Mouse (Mus musculus) midbrain, embryonic 14.5 days (tissue): ENCODE measurements around the gene Med28. TPM values are rescaled to one million over a fixed set of nuclear protein-coding genes. Genes with fewer than 3 reads are reported as not detected.

Source experiments
- ATAC-seq: fragments of 200-750 bp; cut with Nextera tagmentation; 2 replicates; pipeline ENCODE4 v1.8.0; 2017; ENCODE audit warnings: moderate number of reproducible peaks, moderate library complexity; ENCODE audit not compliant: low FRiP score, low TSS enrichment
- DNase-seq: peaks from one replicate; pipeline ENCODE4 v3.0.0-alpha.2; 2015
- H3K27ac ChIP-seq: fragments of 300-500 bp; sonication (generic); replicated peaks from 2 replicates; pipeline ENCODE4 v1.5.1; 2014; ENCODE audit warnings: mild to moderate bottlenecking, low read depth, low read length, moderate library complexity
- H3K27me3 ChIP-seq: fragments of 300-500 bp; sonication (generic); 2 replicates; pipeline ENCODE4 v1.6.1; 2014; ENCODE audit warnings: low read length, control low read depth, mixed read lengths; ENCODE audit not compliant: control insufficient read depth, insufficient read depth
- H3K36me3 ChIP-seq: fragments of 300-500 bp; sonication (generic); 2 replicates; pipeline ENCODE4 v1.6.1; 2014; ENCODE audit warnings: low read length, control low read depth; ENCODE audit not compliant: control insufficient read depth, insufficient read depth
- H3K4me1 ChIP-seq: fragments of 300-500 bp; sonication (generic); 2 replicates; pipeline ENCODE4 v1.6.1; 2014; ENCODE audit warnings: mild to moderate bottlenecking, antibody characterized with exemption, low read length, control low read depth; ENCODE audit not compliant: control insufficient read depth, insufficient read depth
- H3K4me2 ChIP-seq: fragments of 300-500 bp; sonication (generic); 2 replicates; pipeline ENCODE4 v1.6.1; 2014; ENCODE audit warnings: mild to moderate bottlenecking, low read length, moderate library complexity
- H3K4me3 ChIP-seq: fragments of 300-500 bp; sonication (generic); replicated peaks from 2 replicates; pipeline ENCODE4 v1.5.1; 2014; ENCODE audit warnings: low read depth, low read length
- H3K9ac ChIP-seq: fragments of 300-500 bp; sonication (generic); replicated peaks from 2 replicates; pipeline ENCODE4 v1.6.1; 2014; ENCODE audit warnings: mild to moderate bottlenecking, low read length, moderate library complexity
- H3K9me3 ChIP-seq: fragments of 300-500 bp; sonication (generic); 2 replicates; pipeline ENCODE4 v1.6.1; 2016; ENCODE audit warnings: low read length, control low read depth, mixed read lengths; ENCODE audit not compliant: control insufficient read depth
- WGBS: fragments of 180-500 bp; shearing (Covaris S2); extraction: QIAGEN DNeasy Blood & Tissue Kit; methylation state at CpG from one replicate; pipeline ENCODE4 v1.1.7; 2014; 5-methylcytosine and 5-hydroxymethylcytosine counted together
- polyA plus RNA-seq: library from polyadenylated mRNA; unstranded; fragments of >200 nt; fragmentation: Nextera tagmentation; extraction: Ambion mirVana; gene quantifications from 2 replicates; pipeline ENCODE4 v1.2.1, GENCODE M21; 2014

The Med28 gene
- polyA plus RNA-seq, 1 experiment from 2014 or later = 288 TPM

GRCm38 (mm10) chr5:45564054-45564453, 44.0 kb downstream of the Med28 start:
- no peak overlapping the region for H3K4me3 ChIP-seq
- no peaks in the 10 kb centered on the region for H3K36me3 ChIP-seq
- H3K4me2 ChIP-seq = no peak overlapping the region
- no peak for DNase-seq
- H3K4me1 ChIP-seq = no peaks in the 10 kb centered on the region
- H3K9me3 ChIP-seq = no peaks in the 10 kb centered on the region
- no peak overlapping the region for H3K9ac ChIP-seq
- ATAC-seq = no peak
- WGBS = 77% methylated on average over 6 of the region's 6 CpGs
- no peaks in the 10 kb centered on the region for H3K27me3 ChIP-seq
- H3K27ac ChIP-seq = no peak overlapping the region

DNA sequence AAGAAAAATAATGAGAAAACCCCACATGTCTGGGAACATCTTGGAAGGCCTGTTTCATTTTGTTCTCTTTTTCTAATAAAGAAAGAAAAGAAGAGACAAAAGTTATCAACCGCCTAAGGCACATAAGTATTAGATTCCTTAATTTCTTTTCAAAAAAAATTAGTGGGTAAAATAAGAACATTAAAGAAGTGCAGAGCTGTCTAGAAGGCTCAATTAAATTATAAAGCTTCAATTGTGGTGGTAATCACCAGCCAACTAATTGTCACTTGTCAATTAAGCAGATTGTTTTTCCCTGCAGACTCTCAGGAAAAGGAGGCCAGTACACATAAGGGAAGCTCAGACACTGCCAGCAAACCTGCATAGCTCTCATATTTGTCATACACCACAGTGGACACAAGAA, 45.8 kb downstream of the Med28 start:
- ATAC-seq = no peak
- Histone ChIP-seq H3K27me3 (no peaks in the 10 kb centered on the region), H3K4me1 (no peaks in the 10 kb centered on the region), H3K4me3 (no peak overlapping the region), H3K36me3 (no peaks in the 10 kb centered on the region), H3K9ac (no peak overlapping the region), H3K9me3 (no peaks in the 10 kb centered on the region), H3K27ac (no peak overlapping the region), H3K4me2 (no peak overlapping the region)
- DNase-seq = no peak
- WGBS = 100% methylated on average over 1 of the region's 1 CpGs

DNA sequence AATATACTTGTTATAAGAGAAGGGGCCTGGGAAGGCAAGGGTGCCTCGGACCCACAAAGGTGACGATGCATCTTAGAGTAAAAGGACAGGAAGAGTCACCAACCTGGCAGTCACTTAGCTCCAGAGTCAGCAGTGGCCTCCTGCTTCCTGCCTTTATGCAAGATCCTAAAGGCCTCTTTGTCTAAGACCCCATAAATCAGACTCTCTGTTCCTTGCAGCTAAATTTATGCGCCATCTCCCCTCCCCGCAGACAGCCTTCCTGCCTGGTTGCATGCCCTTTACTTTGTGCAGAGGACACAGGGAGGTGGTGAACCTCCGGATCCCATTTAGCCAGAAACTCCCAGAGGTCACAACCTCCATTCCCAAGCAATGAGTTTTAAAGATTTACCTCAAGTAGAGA, 52.8 kb downstream of the Med28 start:
- Histone ChIP-seq H3K27ac (no peak overlapping the region), H3K4me3 (no peak overlapping the region), H3K36me3 (no peaks in the 10 kb centered on the region), H3K4me2 (no peak overlapping the region), H3K4me1 (no peaks in the 10 kb centered on the region), H3K9me3 (no peaks in the 10 kb centered on the region), H3K9ac (no peak overlapping the region), H3K27me3 (no peaks in the 10 kb centered on the region)
- 58% methylated on average over 5 of the region's 5 CpGs for WGBS
- ATAC-seq (no peak), DNase-seq (no peak)

- no peak overlapping the region for H3K27ac ChIP-seq
- DNase-seq (no peak), ATAC-seq (no peak)
- 85% methylated on average over 3 of the region's 3 CpGs for WGBS
- H3K9me3 ChIP-seq = no peaks in the 10 kb centered on the region
- H3K36me3 ChIP-seq = no peaks in the 10 kb centered on the region
- H3K27me3 ChIP-seq = no peaks in the 10 kb centered on the region
- H3K4me1 ChIP-seq = no peaks in the 10 kb centered on the region
- H3K9ac ChIP-seq = no peak overlapping the region
- no peak overlapping the region for H3K4me3 ChIP-seq
- H3K4me2 ChIP-seq = no peak overlapping the region
Observed at GRCm38 (mm10) chr5:45576716-45577115, 56.7 kb downstream of the Med28 start.

DNA sequence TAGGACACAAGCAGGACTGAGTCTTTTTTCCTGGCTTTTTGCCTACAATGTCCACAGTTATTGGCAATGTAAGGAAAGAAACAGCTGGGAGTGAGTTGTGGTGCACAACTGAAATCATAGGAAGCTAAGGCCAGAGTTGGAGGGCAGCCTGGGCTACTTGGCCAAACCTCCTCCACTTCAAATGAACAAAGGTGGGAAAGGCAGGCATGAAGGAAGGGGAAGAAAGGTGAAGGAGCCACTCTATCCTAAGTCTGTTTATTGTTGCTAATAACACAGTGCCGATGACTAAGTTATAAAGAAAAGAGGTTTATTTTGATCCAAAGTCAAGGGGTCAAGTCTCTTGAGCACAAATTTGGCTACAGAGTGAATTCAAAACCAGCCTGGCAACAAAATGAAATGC, 57.3 kb downstream of the Med28 start:
- no peaks in the 10 kb centered on the region for H3K9me3 ChIP-seq
- no peaks in the 10 kb centered on the region for H3K36me3 ChIP-seq
- no peak overlapping the region for H3K27ac ChIP-seq
- H3K27me3 ChIP-seq = no peaks in the 10 kb centered on the region
- DNase-seq = no peak
- ATAC-seq = no peak
- no peak overlapping the region for H3K9ac ChIP-seq
- no peaks in the 10 kb centered on the region for H3K4me1 ChIP-seq
- 92% methylated on average over 1 of the region's 1 CpGs for WGBS
- H3K4me2 ChIP-seq = no peak overlapping the region
- H3K4me3 ChIP-seq = no peak overlapping the region

Other genes with a start within 250 kb of the Med28 start
- gene Qdpr, start 70.0 kb upstream of the Med28 start, polyA plus RNA-seq = 86.8 and 102 TPM in 2 replicates
- not detected in 2 replicates for gene Clrn2, start 66.5 kb upstream of the Med28 start, polyA plus RNA-seq
- gene Lap3, start 26.9 kb upstream of the Med28 start, polyA plus RNA-seq = 25.8 and 36.3 TPM in 2 replicates
- gene Fam184b, start 119.4 kb downstream of the Med28 start, polyA plus RNA-seq = 3.8 and 4.5 TPM in 2 replicates
- 6.5 and 13.3 TPM in 2 replicates for gene Ncapg, start 149.7 kb downstream of the Med28 start, polyA plus RNA-seq